Mouse (Mus musculus) forebrain, postnatal 0 days (tissue): ENCODE measurements at regions not wholly inside any gene's neighbourhood (a gene's known extent, or its start where the extent isn't known, plus 50 kb on each side); places are given as distances from the start of the nearest gene placed in this dataset.
A peak's percentile ranks its signal among the peaks of the same experiment; 100 is the strongest.

Source experiments
- ATAC-seq: fragments of 200-750 bp; cut with Nextera tagmentation; 2 replicates; pipeline ENCODE4 v1.8.0; 2017; ENCODE audit warnings: mild to moderate bottlenecking, moderate library complexity
- DNase-seq: peaks from one replicate; pipeline ENCODE4 v3.0.0-alpha.2; 2015
- H3K27ac ChIP-seq: fragments of 300-500 bp; sonication (generic); 2 replicates; pipeline ENCODE4 v1.5.1; 2014; ENCODE audit warnings: low read depth, mild to moderate bottlenecking, antibody characterized with exemption, low read length, moderate library complexity, mixed read lengths
- H3K27me3 ChIP-seq: fragments of 300-500 bp; sonication (generic); 2 replicates; pipeline ENCODE4 v1.6.1; 2014; ENCODE audit warnings: mild to moderate bottlenecking, low read length, mixed read lengths; ENCODE audit not compliant: insufficient read depth
- H3K36me3 ChIP-seq: fragments of 300-500 bp; sonication (generic); 2 replicates; pipeline ENCODE4 v1.6.1; 2014; ENCODE audit warnings: mild to moderate bottlenecking, moderate library complexity; ENCODE audit not compliant: insufficient read depth
- H3K4me1 ChIP-seq: fragments of 300-500 bp; sonication (generic); 2 replicates; pipeline ENCODE4 v1.6.1; 2014; ENCODE audit warnings: antibody characterized with exemption; ENCODE audit not compliant: insufficient read depth
- H3K4me2 ChIP-seq: fragments of 300-500 bp; sonication (generic); 2 replicates; pipeline ENCODE4 v1.6.1; 2014; ENCODE audit warnings: low read depth, mild to moderate bottlenecking, moderate library complexity
- H3K4me3 ChIP-seq: fragments of 300-500 bp; sonication (generic); 2 replicates; pipeline ENCODE4 v1.5.1; 2014; ENCODE audit warnings: low read depth, low read length, mixed read lengths
- H3K9ac ChIP-seq: fragments of 300-500 bp; sonication (generic); 2 replicates; pipeline ENCODE4 v1.6.1; 2014; ENCODE audit warnings: mild to moderate bottlenecking
- H3K9me3 ChIP-seq: fragments of 300-500 bp; sonication (generic); 2 replicates; pipeline ENCODE4 v1.6.1; 2016; ENCODE audit warnings: low read length
- CTCF ChIP-seq: sonication (generic); IDR thresholded peaks from 2 replicates; pipeline ENCODE4 v1.5.1; 2016; ENCODE audit warnings: antibody characterized with exemption, control low read depth, low read depth
- WGBS: fragments of 180-500 bp; shearing (Covaris S2); extraction: QIAGEN DNeasy Blood & Tissue Kit; methylation state at CpG from one replicate; pipeline ENCODE4 v1.1.7; 2014; 5-methylcytosine and 5-hydroxymethylcytosine counted together

- H3K4me2 ChIP-seq: no peak overlapping the region
- H3K36me3 ChIP-seq: no peaks in the 10 kb centered on the region
- ATAC-seq: no peak
- H3K27me3 ChIP-seq: no peaks in the 10 kb centered on the region
- no peaks in the 10 kb centered on the region for H3K4me1 ChIP-seq
- TF ChIP-seq CTCF: no peak
- WGBS: 74% methylated on average over 7 of the region's 7 CpGs
- H3K27ac ChIP-seq: no peak overlapping the region
- no peak overlapping the region for H3K9ac ChIP-seq
- no peak overlapping the region for H3K4me3 ChIP-seq
- no peak for DNase-seq
- H3K9me3 ChIP-seq: no peaks in the 10 kb centered on the region
Measured at GRCm38 (mm10) chr15:51092936-51093335, 2791.8 kb upstream of the Gm7489 start.

DNA sequence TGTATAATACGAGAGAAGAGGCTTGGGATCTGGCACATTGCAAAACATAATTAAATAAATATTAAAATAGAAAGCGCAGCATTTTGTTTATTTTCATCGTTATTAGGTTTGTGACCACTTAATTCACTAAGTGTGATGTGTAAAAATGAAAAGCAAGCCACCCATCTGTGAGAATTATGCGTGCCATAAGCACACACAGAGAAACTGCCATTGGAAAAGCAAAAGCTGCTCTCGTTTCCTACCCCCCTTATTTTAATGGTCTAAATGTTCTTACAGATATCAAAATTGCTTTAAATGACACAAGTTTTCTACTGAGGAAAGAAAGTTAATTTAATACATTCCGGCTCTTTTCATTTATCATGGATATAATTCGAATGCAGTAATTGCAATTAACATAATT, 2780.8 kb upstream of the Gm7489 start:
- Histone ChIP-seq H3K4me1 (peaks cover 4% of the 10 kb centered on the region), H3K9ac (0 out of 2 replicates have a peak overlapping the region, but pooled peaks have one; percentile 26), H3K4me3 (peak overlapping the region; percentile 21), H3K36me3 (no peaks in the 10 kb centered on the region), H3K27me3 (no peaks in the 10 kb centered on the region), H3K4me2 (peak overlapping the region; percentile 37), H3K9me3 (no peaks in the 10 kb centered on the region), H3K27ac (no peak overlapping the region)
- no peak for DNase-seq
- TF ChIP-seq CTCF: no peak
- WGBS: 41% methylated on average over 7 of the region's 7 CpGs
- peak; percentile 56 for ATAC-seq

DNA sequence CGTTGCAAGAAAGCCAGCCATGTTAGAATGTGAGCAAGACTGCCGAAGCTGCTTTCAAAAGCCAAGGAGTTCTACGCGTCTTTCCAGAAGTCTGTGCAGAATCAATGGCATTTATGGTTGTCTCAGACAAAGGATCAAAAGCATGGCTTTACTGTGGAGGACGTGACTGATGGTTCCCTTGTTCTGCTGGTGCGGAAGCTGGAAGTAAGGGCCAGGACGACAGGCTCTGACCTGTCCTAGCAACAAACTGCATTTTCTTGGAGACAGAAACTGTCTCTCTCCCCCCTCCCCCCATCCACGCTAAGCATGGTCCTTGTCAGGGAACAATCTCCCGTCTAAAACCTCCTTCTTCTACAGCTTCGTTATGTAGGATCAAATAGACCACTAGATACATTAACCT, 2780.3 kb upstream of the Gm7489 start:
- Histone ChIP-seq H3K4me3 (peak overlapping the region; percentile 21), H3K36me3 (no peaks in the 10 kb centered on the region), H3K27me3 (no peaks in the 10 kb centered on the region), H3K4me2 (peak overlapping the region; percentile 37), H3K27ac (no peak overlapping the region), H3K9me3 (no peaks in the 10 kb centered on the region), H3K4me1 (peaks cover 4% of the 10 kb centered on the region), H3K9ac (0 out of 2 replicates have a peak overlapping the region, but pooled peaks have one; percentile 26)
- DNase-seq (peak; percentile 66), ATAC-seq (peak; percentile 74)
- whole genome bisulfite sequencing: 5% methylated on average over 10 of the region's 10 CpGs
- no peak for TF ChIP-seq CTCF

DNA sequence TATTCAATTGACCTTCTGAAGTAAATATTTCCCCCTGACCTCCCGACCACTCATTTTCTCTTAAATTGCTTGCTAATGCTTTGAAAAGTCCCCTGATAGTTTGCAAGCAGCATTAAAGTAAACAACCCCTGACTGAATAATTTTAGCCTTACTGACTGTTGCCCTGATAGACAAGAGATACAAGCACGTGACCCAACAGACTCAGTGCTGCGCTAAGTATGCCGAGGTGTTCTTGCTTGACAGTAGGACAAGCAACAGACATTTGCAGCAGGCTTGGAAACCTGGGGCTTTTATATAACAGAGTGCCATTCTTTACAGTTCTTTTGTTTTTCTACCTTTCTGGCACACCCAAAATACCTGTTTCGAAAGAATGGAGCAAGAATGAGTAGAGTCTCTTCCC, 2779.9 kb upstream of the Gm7489 start:
- no peak for DNase-seq
- no peaks in the 10 kb centered on the region for H3K36me3 ChIP-seq
- H3K4me2 ChIP-seq: peak overlapping the region; percentile 37; the same call in 1 of the 2 replicates
- ATAC-seq: 0 out of 2 replicates have a peak, but pooled peaks have one; percentile 40
- no peak overlapping the region for H3K27ac ChIP-seq
- H3K9me3 ChIP-seq: no peaks in the 10 kb centered on the region
- 65% methylated on average over 5 of the region's 5 CpGs for WGBS
- no peaks in the 10 kb centered on the region for H3K27me3 ChIP-seq
- peaks cover 4% of the 10 kb centered on the region for H3K4me1 ChIP-seq
- peak overlapping the region; percentile 21 for H3K4me3 ChIP-seq
- no peak for TF ChIP-seq CTCF
- H3K9ac ChIP-seq: 0 out of 2 replicates have a peak overlapping the region, but pooled peaks have one; percentile 26

DNA sequence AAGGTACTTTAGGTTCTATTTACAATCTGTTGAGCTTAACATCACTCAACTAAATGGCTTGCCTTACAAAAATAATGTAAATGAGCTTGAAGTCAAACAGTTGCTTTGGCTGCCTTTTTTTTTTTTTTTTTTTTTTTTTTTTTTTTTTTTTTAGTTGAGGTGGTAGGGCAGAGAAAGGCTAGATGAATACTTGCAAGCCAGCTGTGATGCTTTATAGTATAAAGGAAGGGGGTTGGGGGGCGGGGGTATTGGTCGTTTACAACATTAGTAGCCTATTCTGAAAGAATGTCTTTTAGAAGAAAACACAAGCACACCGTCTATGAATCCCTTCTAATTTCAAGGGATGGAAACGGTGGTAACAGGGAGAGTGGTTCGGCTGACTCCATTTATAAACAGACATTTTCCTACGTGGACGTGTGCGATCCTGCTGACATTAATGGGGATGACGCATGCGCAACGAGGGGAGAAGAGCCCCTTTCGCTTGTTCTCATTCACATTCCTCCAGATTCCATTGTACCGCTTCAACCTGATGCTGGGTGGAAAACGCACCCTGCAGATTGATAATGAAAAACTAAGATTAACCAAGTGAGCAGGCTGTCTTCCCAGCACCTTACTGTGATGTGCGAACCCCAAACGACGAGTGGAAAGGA, 2779.2 kb upstream of the Gm7489 start:
- Histone ChIP-seq H3K9ac (no peak overlapping the region), H3K9me3 (no peaks in the 10 kb centered on the region), H3K4me3 (no peak overlapping the region), H3K4me2 (no peak overlapping the region), H3K36me3 (no peaks in the 10 kb centered on the region), H3K27me3 (no peaks in the 10 kb centered on the region), H3K4me1 (peaks cover 4% of the 10 kb centered on the region), H3K27ac (no peak overlapping the region)
- ATAC-seq (no peak), DNase-seq (no peak)
- no peak for TF ChIP-seq CTCF
- 59% methylated on average over 17 of the region's 17 CpGs for WGBS

DNA sequence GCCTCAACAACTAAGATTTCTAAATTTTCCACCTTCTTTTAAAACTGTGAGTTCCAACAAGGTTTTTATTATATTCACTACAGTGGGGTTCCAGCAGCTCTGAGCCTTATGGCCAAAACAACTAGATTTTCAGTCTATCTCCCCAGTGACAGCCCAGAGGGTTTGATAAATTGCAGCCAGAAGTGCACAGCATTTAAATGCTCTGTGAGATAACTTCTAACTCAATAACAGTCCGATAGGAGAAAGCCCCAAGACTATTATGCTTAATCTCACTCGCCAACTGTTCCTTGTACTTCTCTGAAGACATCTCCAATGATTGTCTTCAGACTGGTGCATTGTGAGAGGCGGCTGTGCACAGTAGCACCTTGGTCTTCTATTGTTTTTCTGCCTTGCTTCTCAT, 2774.5 kb upstream of the Gm7489 start:
- no peaks in the 10 kb centered on the region for H3K36me3 ChIP-seq
- no peak overlapping the region for H3K4me3 ChIP-seq
- no peaks in the 10 kb centered on the region for H3K9me3 ChIP-seq
- DNase-seq (no peak), ATAC-seq (no peak)
- no peaks in the 10 kb centered on the region for H3K4me1 ChIP-seq
- no peak overlapping the region for H3K27ac ChIP-seq
- H3K9ac ChIP-seq: no peak overlapping the region
- TF ChIP-seq CTCF: no peak
- WGBS: 90% methylated on average over 3 of the region's 3 CpGs
- no peak overlapping the region for H3K4me2 ChIP-seq
- no peaks in the 10 kb centered on the region for H3K27me3 ChIP-seq

- H3K4me2 ChIP-seq: no peak overlapping the region
- 43% methylated on average over 2 of the region's 2 CpGs for WGBS
- no peak overlapping the region for H3K9ac ChIP-seq
- H3K9me3 ChIP-seq: no peaks in the 10 kb centered on the region
- ATAC-seq: no peak
- no peak for DNase-seq
- no peaks in the 10 kb centered on the region for H3K27me3 ChIP-seq
- H3K36me3 ChIP-seq: no peaks in the 10 kb centered on the region
- no peak for TF ChIP-seq CTCF
- H3K4me1 ChIP-seq: no peaks in the 10 kb centered on the region
- no peak overlapping the region for H3K4me3 ChIP-seq
- no peak overlapping the region for H3K27ac ChIP-seq
Measured at GRCm38 (mm10) chr15:51125896-51126295, 2758.8 kb upstream of the Gm7489 start.
